Mouse (Mus musculus) retina, embryonic 14.5 days (tissue): ENCODE results near the gene Fbxl14.

Experiments used
- DNase-seq: peaks from one replicate; pipeline ENCODE4 v3.0.0-alpha.2; 2015; ENCODE audit warnings: low spot score

Fbxl14 gene

DNA sequence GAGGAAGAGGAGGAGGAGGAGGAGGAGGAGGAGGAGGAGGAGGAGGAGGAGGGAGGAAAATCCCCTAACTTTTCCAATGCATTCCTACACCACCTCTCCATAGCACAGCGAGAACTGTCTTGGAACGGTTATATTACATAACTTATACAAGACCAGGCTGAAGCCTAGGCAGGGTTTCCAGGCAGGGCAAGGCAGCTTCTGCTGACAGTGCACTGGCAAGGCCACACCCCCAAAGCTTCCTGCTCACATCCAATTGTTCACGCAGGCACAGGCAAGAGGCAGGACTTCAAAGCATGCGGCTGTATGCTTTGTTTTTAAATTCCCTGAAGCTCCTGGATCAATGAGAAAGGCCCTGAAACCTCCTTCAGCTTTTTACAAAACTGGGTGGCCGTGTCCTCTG is 19.8 kb downstream of the Fbxl14 start:
- DNase-seq = peak; percentile 65

DNA sequence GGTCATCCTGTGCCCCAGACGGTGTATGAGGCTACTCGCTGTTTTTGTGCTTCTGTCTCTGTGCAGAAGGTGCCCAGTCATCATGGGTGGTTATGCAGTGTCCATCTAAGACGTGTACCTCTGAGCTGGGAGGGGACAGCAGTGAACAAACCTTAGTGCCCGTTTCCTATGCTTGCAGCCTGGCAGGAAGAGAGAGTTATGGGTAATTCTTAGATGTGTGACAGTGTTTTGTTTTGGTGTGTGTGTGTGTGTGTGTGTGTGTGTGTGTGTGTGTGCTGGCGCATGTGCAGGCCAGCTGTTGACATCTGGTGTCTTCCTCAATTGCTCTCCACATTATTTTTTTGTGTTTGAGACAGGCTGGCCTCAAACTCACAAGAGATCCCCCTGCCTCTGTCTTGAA is 20.6 kb downstream of the Fbxl14 start:
- DNase-seq = no peak

DNA sequence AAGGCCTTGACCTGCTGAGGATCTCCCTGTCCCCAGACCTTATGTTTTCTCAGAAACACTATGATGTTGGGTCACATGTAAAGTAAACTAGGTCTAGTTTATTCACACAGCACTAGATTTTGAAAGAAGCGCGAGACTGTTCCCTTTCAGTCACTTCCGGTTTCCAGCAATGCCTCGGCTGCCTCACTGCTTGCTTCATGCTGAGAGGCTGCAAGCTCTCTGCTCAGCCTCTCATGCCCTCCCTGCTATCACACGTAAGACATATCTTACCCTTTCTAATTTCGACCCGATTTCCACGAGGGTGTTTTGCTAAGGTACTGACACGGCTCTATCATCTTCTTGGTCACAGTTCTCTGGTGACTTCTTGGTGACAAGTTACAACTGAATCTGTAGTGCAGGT is 22.6 kb downstream of the Fbxl14 start:
- DNase-seq = no peak

DNA sequence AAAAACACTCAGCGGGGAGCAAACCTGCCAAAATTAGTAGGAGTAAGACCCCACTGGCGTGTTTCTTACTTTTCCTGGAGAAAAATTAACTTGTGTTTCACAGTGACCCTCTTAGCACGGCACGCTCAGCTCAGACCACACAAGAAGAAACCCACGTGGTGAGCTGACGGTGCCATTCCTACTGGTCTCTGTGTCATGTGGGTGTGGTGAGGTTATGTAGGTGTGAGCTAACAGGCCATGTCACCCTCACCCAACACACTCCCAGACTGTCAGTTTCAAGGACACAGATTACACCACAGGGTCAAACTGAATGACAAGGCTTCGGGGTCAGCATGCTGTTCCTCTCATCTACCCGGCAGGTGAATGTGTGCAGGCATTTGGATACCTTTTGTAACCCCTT is 25.3 kb downstream of the Fbxl14 start:
- DNase-seq = no peak

DNA sequence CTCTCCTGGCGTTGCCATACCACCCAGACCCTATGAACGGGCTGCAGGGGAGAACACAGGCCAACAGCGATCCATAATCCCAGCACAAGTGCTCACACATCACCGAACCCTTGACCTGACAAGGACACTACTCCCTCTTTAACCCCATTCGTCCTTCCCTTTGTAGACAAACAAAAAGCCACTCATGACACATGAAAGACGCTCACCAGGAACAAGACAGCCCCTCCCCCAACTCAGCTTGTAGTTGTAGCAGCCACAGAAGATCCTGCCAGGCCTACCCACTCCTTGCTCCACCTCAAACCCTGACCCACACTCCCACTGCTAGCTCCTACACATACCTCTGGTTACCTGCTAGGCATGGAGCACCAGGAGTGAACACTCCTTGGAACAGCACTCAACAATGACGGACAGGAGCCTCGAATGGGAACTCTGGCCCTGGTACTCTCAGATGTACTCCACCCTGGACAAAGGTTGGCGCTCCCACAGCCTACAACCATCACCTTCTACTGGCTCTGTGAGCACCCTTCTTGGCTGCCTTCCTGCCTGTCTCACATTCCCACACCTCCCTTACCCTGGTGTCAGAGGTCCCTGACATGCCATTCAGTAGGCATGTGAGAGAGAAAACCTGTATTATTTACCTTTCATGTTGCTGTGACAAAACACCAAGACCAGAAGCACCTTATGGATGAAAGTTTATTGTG is 26.2 kb downstream of the Fbxl14 start:
- no peak for DNase-seq

DNA sequence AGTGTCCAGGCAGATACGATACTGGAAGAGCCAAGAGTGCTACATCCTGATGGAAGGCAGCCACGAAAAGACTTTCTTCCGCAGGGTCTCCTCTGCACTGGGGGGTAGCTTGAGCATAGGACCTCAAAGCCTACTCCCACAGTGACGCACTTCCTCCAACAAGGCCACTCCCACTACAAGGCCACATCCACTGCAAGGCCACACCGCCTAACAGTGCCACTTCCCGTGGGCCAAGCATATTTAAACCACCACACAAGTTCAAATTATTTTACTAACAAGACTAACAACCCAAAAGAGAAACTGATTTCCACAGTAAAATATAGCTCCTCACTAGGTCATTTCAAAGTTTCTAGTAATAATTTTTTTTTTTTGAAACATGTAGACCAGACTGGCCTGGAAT is 28.8 kb downstream of the Fbxl14 start:
- DNase-seq = no peak

DNA sequence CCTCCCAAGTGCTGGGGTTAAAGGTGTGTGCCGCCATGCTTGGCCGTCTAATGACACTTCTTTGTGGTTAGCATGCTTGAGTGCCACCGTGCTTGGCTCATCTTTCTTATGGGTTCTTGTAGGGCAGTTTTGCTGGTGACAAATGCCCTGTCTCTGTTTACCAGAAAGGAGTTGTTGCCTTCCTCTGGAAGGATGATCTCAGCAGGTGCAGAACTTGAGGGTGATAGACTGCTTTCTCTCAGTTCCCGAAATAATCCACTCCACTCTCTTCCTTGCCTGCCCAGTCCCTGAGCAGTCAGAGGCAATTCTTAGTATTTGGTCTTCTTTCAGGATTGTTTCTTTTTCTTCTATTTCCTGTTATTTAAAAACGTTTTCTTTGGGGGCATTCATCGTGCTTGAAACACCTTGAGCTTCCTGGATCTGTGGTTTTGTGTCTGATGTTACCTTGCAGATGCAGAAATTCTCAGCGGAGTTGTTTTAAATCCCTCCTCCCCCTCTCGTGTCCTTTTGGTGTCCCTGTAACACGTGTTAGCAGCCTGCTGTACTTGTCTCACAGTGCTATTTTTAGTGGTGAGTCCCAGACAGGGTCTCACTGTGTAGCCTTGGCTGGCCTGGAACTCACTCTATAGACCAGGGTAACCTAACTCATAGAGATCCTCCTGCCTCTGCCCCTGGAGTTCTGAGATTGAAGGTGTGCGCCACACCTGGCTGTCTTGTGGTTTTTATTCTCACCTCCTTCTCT is 29.3 kb downstream of the Fbxl14 start:
- no peak for DNase-seq

DNA sequence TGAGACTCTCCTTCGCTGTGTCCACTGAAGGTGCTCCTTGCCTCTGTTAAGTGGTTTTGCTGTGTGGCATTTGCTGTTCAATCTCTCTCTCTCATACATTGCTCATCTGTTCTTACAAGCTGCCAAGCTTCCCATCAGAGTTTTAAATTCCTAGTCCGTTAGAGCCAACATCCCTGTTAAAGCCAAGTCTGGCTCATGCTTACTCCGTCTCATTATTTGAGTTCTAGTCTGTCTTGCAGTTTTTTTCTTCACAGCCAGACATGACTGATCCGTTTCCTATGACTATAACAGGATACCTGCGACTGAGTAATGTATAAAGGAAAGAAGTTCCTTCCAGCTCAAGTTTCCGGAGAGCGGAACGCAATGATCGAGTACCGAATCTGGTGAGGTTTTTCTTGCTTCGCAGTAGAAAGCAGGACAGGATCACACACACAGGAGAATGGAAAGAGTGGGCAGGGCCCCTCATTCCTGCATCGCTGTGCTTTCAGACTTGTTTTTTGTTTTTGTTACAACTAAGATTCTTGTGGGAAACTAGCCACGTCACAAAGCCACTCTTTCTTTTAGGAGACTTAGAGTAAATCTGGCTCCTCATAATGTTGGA is 30.1 kb downstream of the Fbxl14 start:
- DNase-seq = no peak

DNA sequence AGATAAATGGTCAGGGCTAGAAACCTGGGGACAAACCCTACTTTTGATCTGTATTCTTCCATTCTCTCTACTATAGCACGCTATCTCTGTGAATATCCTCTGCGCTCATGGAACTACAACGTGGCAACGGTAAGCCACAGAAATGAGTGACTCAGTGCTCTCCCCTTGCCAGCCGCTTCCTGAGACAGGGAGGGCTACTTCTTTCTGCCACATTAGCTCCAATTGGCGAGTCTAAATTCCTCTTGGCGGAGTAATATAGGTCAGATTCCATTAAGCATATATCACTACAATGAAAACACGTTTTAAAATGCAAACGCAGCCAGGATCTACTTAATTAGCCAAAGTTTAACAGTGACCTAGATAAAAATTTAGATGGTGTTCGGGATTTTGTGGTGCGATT is 33.2 kb downstream of the Fbxl14 start:
- peak; percentile 20 for DNase-seq

DNA sequence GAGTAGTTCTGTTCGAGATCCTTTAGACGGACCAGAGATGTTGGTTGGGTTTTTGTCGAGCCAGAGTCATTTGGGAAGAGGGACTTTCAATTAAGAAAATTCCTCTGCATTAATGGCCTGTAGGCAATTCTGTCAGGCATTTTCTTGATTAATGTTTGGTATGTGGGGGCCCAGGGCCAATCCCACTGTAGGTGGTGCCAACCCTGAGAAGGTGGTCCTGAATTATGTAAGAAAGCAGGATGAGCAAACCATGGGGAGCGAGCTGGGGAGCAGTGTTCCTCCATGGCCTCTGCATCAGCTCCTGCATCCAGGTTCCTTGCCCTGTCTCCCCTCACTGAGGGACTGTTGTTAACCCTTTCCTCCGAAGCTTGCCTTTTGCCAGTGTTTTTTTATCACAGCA is 34.0 kb downstream of the Fbxl14 start:
- DNase-seq = no peak

DNA sequence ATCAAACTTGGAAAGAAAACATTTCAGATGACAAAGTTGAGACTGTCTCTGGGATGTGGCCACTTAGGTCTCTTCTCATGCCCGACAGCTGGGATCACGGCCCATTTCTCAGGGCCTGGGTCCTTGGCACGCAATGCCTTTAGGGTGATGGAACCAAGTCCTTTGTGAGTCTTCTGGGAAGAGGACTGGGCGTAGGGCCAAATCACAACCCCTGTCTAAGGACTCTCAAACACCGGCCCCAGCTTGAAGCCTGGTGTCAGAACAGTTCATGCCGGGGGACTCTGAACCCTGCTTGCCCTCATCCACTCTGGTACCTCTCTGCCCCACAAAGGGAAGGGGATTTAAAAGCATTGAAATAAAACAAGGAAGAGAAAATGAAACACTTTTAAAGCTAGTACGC is 34.6 kb downstream of the Fbxl14 start:
- no peak for DNase-seq

DNA sequence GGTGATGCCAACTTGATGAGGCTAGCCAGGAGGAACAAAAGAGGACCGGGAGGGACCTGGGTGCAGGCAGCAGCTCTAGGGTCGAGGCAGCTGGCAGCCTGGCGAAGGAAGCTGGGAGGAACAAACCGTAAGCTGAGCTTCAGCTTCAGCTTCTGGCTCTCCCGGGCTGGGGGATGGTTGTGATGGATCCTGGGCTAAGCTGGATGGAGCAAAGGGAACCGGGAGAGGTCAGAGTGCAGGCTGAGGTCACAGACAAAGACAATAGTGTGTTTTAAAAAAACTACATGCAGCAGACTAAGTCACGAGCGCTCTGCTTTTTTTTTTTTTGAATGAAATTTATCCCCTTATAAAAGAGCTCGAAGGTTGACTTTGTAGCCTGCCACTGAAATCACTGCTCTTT is 41.3 kb downstream of the Fbxl14 start:
- DNase-seq = no peak

DNA sequence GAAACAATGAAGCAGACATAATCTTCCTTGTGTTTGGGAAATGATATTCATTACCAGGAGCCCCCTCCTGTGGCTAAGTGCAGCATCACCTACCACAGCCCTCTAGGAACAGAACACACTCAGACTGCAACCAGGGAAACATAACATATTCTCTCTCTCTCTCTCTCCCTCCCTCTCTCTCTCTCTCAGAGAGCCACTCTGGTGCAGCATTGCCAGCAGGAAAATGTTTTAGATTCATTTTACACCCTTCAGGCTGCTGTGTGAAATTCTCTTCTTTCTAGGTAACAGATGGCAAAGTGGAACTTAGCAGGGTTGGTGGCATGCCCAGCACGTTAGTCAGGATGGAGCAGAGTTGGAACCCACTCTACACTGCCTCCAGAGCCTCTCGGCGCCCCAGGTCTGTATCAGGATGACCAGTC is 42.0 kb downstream of the Fbxl14 start:
- no peak for DNase-seq

DNA sequence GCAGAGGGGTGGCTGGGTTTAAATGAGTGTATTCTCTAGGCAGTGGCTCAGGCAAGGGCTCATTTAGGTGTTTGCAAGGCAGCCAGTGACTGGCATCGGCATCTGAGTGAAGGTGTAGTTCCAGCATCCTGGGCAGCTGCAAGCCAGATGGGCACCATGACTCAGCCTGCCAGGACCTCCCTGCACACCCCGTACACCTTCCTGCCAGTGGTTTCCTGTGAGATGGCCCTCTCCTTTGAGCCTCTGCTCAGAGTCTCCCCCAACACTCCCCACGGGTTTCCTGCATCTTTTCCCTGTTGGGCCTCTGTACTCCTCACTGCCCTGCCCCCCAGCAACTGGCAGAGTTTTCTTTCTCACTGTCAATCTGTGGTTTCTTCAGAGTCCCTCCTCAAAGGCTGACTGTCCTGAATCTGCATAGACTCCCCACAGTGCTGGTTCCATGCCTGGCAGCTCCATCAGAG is 42.5 kb downstream of the Fbxl14 start:
- DNase-seq = no peak

DNA sequence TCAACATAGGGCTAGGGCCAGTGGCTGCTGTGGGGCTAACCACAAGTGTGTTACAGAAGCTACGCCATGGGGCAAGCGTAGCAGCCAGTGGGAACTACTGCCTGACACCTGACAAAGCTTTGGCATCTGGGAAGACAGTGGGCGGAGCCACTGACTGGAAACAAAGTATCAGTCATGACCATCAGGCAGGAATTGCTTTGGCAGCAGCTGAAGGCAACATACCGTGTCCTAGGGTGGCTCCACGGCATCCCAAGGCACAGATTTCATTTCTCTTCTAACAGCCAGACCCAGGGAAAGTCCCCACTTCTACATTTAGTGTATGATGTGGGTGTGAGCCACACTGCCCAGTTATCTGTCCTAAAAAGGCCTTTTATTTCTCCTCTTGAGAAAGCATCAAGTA is 47.0 kb downstream of the Fbxl14 start:
- no peak for DNase-seq

DNA sequence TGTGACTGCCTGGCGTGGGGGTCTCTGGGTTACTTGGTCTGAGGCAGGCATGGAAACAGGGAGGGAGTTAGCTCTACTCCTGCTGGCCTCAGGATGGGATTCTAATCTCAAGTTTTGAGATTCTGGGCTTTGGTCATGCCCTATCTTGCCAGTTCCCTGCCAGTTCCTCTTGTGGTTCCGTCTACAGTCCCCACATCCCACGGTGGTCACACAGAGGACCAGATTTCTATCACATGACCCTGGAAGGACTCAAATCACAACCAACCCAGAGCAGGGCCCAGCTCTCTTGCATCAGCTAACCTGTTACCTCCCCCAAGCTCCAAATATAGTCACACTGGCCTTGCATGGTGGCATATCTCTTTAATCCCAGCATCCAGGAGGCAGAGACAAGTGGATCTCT is 50.2 kb downstream of the Fbxl14 start:
- no peak for DNase-seq
